Mouse (Mus musculus) C2C12 (cell line): Measurements from ENCODE around the gene Tbc1d8. TPM values are rescaled to one million over a fixed set of nuclear protein-coding genes. Genes with fewer than 3 reads are reported as not detected.

Experiments
- H3K27me3 ChIP-seq: one replicate; pipeline ENCODE4 v1.6.1; 2011; ENCODE audit not compliant: control insufficient read depth, insufficient read depth, insufficient read length
- H3K36me3 ChIP-seq: one replicate; pipeline ENCODE4 v1.6.1; 2011; ENCODE audit not compliant: control insufficient read depth, insufficient read depth
- H3K4me3 ChIP-seq: one replicate; pipeline ENCODE4 v1.5.1; 2011; ENCODE audit warnings: mild to moderate bottlenecking, control low read depth; ENCODE audit not compliant: poor library complexity, insufficient read depth, severe bottlenecking
- H3K79me2 ChIP-seq: one replicate; pipeline ENCODE4 v1.6.1; 2011; ENCODE audit not compliant: control insufficient read depth, insufficient read depth
- H3K79me3 ChIP-seq: one replicate; pipeline ENCODE4 v1.6.1; 2011; ENCODE audit warnings: low read depth, control low read depth
- H3ac ChIP-seq: one replicate; pipeline ENCODE3; 2011; ENCODE audit warnings: low read depth; ENCODE audit not compliant: control insufficient read depth, insufficient read length
- CEBPB ChIP-seq: IDR thresholded peaks from one replicate; pipeline ENCODE4 v1.6.1; 2011; ENCODE audit warnings: low read depth, mild to moderate bottlenecking, control low read depth, moderate library complexity
- CTCF ChIP-seq: IDR thresholded peaks from one replicate; pipeline ENCODE4 v1.5.1; 2011; ENCODE audit not compliant: control insufficient read depth, insufficient read depth, insufficient read length
- FOSL1 ChIP-seq: IDR thresholded peaks from one replicate; pipeline ENCODE4 v1.8.0; 2011; ENCODE audit warnings: mild to moderate bottlenecking, low read length; ENCODE audit not compliant: poor library complexity, insufficient read depth, severe bottlenecking
- MAX ChIP-seq: IDR thresholded peaks from one replicate; pipeline ENCODE4 v1.6.1; 2011; ENCODE audit warnings: mild to moderate bottlenecking, control low read depth
- MYOD1 ChIP-seq: IDR thresholded peaks from one replicate; pipeline ENCODE4 v1.6.1; 2011; ENCODE audit warnings: low read depth; ENCODE audit not compliant: control insufficient read depth, insufficient read length
- MYOG ChIP-seq: IDR thresholded peaks from one replicate; pipeline ENCODE4 v1.6.1; 2011; ENCODE audit not compliant: control insufficient read depth, insufficient read length; ENCODE audit errors: extremely low read depth
- USF1 ChIP-seq: IDR thresholded peaks from one replicate; pipeline ENCODE4 v1.6.1; 2011; ENCODE audit warnings: low read depth, mild to moderate bottlenecking, control low read depth, moderate library complexity
- polyA plus RNA-seq: library from polyadenylated mRNA; unstranded; fragments of >200 nt; fragmentation: generic; extraction: Trizol; gene quantifications from one replicate; pipeline ENCODE4 v1.2.1, GENCODE M21; 2012; ENCODE audit warnings: missing spikeins

The Tbc1d8 gene
- polyA plus RNA-seq, 1 experiment = 0.43 TPM

DNA sequence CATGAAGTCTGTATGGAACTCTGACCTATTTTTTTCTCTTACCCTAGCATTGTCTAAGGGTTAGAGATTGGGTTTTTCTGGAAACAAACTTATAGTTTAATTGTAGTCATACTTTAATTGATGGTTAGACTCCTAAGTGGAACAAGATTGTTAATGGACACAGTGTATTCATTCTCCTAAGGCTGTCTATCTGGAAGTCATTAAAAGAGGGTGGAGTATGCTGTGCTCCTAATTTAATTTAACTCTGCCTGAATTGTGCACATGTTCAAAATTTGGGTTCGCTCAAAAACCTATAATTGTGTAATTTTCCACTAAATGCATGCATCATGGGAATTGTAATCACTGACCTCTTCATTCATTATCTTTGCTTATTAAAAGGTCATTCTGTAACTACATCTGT lies 113.0 kb downstream of the Tbc1d8 start:
- no peak overlapping the region for H3K4me3 ChIP-seq
- no peak for TF ChIP-seq MYOD1
- no peak for TF ChIP-seq MAX
- no peak for TF ChIP-seq FOSL1
- TF ChIP-seq CEBPB = no peak
- TF ChIP-seq USF1 = no peak
- TF ChIP-seq CTCF = no peak
- TF ChIP-seq MYOG = no peak
- peaks cover 24% of the 10 kb centered on the region for H3K36me3 ChIP-seq
- H3ac ChIP-seq = no peak overlapping the region
- H3K79me3 ChIP-seq = peaks cover 24% of the 10 kb centered on the region
- peaks cover 30% of the 10 kb centered on the region for H3K79me2 ChIP-seq
- peaks cover 7% of the 10 kb centered on the region for H3K27me3 ChIP-seq

DNA sequence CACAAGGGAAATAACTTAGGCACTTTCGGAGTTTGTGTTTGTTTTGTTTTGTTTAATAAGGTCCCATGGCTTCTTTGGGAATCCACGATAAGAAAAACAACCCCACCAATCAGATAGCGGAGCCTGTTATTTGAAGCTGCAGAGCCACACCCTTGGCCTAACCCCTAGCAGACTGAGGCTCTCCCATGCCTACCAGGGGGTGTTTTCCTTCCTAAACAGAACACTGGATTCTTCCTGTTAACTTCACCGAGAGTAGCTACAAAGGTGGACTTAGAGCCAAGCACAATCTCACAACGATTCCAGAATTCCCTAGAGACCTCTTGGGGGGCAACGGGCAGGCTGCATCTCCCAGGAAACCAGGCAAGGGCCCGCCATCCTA lies 116.1 kb downstream of the Tbc1d8 start:
- TF ChIP-seq MYOG (no peak), MAX (no peak), CTCF (no peak), FOSL1 (no peak)
- H3ac ChIP-seq = no peak overlapping the region
- H3K36me3 ChIP-seq = no peaks in the 10 kb centered on the region
- no peaks in the 10 kb centered on the region for H3K79me2 ChIP-seq
- H3K27me3 ChIP-seq = peaks cover 14% of the 10 kb centered on the region
- no peaks in the 10 kb centered on the region for H3K79me3 ChIP-seq
- H3K4me3 ChIP-seq = no peak overlapping the region

DNA sequence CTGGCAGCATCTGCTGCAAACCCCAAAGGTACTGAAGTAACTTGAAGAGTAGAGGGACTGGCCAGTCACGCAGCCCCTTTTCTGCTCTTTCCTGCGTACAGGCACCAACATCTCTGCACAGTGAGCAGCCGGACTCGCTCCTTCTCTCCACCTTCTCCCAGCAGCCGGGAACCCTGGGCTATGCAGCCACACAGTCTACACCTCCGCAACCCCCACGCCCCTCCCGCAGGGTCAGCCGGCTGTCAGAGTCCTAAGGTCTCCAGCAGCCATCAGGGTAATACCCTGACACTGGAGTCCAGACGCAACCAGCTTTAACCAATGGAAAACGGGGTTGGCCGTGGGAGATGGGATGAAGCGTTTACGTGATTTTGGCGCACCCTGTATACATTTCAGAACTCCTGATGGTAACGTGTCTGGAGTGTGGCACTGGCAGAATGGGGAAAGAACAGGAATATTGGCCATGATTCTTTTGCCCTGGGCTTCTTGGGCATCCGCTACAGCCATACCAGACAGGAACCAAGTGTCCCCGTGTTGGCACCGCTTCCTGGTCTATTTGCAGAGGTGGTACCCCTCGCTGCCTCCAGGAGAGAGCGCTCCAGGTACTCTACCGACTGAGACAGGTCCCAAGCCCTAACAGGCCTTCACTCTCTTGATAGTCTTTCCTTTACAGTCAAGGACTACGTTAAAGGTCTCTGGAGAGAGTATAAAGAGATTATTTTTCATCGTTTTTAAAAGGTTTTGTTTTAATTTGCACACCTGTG lies 116.6 kb downstream of the Tbc1d8 start:
- Histone ChIP-seq H3K27me3 (peaks cover 18% of the 10 kb centered on the region), H3K36me3 (no peaks in the 10 kb centered on the region), H3K79me2 (no peaks in the 10 kb centered on the region), H3K79me3 (no peaks in the 10 kb centered on the region), H3ac (no peak overlapping the region), H3K4me3 (no peak overlapping the region)
- no peak for TF ChIP-seq MAX
- TF ChIP-seq MYOD1 = no peak
- no peak for TF ChIP-seq MYOG
- TF ChIP-seq FOSL1 = no peak
- TF ChIP-seq CTCF = no peak
- TF ChIP-seq CEBPB = no peak
- TF ChIP-seq USF1 = no peak

DNA sequence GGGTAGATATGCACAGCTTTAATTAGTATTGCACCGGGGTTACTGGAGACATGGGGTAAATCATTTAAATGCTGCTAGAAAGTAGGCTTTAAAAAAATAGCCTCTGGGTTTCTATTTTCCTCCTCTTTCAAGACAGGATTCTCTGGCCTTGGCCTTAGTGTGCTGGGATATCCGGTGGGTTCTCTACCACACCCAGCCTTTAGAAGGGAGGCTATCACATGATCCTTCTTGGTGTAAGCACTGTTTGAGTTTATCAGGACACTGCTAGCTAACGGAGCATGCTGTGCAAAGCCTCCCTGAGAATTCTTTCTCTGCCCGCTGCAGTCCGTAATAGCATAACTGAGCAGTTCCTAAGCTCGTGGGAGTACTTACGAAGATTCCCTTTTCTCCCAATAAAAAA lies 129.1 kb downstream of the Tbc1d8 start:
- Histone ChIP-seq H3K36me3 (no peaks in the 10 kb centered on the region), H3K27me3 (no peaks in the 10 kb centered on the region), H3K79me2 (no peaks in the 10 kb centered on the region), H3K79me3 (no peaks in the 10 kb centered on the region), H3ac (no peak overlapping the region), H3K4me3 (no peak overlapping the region)
- TF ChIP-seq FOSL1 = no peak
- TF ChIP-seq CTCF = no peak
- TF ChIP-seq MYOD1 = no peak
- TF ChIP-seq MYOG = no peak
- no peak for TF ChIP-seq USF1
- TF ChIP-seq MAX = no peak
- TF ChIP-seq CEBPB = no peak

DNA sequence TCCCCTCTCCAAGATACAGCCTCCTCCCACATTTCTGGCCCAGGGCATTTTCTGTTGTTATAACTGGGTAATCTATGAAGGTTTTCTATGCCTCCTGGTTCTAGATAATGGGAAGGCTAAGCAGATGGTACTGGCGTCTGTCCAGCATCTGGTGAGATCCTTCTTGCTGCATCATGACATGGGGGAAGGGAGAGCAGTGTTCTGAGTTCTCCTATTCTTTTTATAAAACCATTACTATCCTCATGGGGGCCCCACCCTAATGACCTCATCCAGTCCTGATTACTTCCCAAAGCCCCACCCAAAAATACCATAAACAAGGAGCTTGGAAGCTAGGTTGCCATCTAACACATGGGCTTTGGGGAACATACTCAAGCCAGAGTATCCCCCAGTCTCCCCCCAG lies 129.6 kb downstream of the Tbc1d8 start:
- Histone ChIP-seq H3K79me2 (no peaks in the 10 kb centered on the region), H3K27me3 (no peaks in the 10 kb centered on the region), H3K36me3 (no peaks in the 10 kb centered on the region), H3ac (no peak overlapping the region), H3K79me3 (no peaks in the 10 kb centered on the region), H3K4me3 (no peak overlapping the region)
- TF ChIP-seq MYOG (no peak), CEBPB (no peak), MAX (no peak), MYOD1 (no peak), FOSL1 (no peak), USF1 (no peak), CTCF (no peak)
